Mouse (Mus musculus) liver (tissue): ENCODE data around the gene B3gnt2.

ENCODE experiments used
- DNase-seq: peaks from one replicate; pipeline ENCODE4 v3.0.0-alpha.2; 2020; ENCODE audit warnings: mixed read lengths

Gene B3gnt2

DNA sequence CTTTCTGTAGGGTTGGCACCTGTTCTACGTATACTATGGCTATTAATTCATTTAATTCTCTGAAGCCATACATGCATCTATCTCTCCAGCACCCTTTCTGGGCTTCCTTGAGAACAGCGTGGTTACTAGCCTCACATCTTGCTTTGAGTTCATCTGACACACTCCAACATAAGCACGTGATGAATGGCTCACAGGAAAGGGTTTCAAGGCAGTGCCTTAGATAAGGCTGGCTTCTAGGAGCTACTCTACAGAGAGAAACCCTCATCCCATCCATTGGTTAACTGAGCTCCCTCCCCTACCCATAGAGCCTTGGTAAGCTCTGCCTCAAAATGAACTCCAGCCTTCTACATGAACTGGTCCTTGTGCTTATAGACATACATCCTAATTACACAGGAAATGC, 47.3 kb downstream of the B3gnt2 start:
- no peak for DNase-seq

DNA sequence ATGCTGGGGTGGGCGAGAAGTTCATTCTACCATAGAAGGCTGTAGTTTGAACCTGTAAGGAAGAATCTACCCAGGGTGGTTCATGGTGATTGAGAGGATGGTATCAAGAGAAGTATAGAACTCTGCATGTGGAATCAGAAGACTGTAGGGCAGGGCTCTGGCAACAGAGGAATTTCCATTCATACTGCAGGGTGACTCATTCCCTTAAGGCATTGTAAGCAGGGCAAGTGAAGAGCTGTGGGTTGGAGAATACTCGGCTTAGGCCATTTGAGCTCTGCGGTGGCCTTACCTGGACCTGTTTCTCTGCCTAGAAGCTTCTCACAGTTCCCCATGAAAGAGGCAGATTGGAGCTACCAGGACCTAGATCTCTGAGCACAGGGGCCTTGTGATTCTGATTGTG, 49.3 kb downstream of the B3gnt2 start:
- no peak for DNase-seq

DNA sequence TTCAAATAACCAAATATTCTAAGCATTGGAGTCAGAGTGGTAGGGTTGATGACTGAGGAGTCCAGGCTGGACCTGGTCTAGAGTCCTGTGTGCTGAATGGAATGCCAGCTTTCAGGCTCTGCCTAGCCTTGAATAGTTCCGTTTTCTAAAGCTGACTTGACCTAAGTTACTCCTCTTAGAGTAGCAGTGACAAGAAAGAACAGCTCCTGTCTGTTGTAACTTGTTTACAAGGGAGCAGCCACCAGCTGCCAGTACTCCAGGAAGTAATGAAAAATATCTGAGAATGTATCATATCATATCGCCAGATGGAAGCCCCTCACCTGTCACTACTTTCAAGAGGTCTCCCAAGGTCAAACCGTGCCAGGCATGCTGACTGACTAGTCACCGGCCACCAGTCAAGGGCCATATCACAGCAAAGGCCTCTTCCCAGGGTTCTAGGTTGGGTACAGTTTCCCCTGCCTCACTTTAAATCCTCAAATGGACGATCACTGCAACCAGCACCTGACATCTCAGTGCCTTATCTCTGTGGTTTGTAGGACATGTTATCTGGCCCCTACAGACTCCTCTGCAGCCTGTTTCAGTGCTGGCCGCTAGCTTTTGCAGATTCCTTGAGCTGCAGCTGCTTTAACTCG, 51.2 kb downstream of the B3gnt2 start:
- peak; percentile 45 for DNase-seq

DNA sequence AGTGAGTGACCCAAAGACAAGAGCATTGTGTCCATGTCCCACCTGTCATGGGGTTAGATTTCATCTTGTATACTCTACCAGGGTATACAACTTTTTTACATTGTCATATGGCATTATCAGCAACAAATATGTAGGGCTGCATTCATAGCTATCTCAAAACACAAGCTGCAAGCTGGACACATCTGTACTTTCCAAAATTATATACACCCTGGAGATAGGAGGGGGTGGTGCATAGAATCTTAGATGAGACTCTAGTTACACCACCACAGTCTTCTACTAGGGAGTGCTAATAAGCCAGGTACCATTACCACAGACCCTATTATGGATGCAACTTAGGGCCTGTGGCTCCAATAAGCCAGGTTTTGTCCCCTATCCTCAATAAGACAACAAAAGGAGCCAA, 52.7 kb downstream of the B3gnt2 start:
- DNase-seq: no peak

DNA sequence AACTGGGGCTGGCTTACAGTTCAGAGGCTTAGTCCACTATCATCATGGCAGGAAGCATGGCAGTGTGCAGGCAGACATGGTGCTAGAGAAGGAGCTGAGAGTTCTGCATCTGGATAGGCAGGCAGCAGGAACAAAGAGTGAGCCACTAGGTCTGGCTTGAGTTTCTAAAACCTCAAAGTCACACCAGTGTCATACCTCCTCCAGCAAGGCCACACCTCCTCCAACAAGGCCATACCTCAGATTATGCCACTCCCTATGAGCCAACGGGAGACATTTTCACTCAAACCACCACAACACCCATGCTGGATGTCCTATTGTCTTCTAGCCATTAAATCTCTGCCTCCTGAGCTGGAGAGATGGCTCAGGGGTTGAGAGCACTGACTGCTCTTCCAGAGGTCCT, 55.6 kb downstream of the B3gnt2 start:
- no peak for DNase-seq

DNA sequence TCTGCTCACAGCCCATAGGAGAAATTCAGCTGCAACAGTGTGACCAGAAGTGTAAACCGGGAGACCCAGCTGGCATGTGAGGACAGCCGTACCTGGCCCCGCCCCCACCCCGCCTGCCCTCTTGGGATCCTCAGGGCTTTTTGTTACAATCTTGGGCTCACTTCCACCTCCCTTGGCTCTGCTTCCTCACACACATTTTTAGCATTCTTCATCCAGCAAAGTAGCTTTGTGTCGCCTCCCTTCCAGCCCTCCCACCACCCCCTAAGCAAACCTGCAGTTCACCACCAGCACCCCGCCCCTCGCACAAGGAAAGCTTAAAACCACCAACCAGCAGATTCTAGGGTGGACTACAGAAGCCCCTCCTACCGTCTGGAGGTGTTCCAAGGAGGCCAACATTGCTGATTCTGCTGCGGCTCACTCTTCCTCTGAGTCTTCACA, 60.8 kb downstream of the B3gnt2 start:
- DNase-seq: peak; percentile 49

DNA sequence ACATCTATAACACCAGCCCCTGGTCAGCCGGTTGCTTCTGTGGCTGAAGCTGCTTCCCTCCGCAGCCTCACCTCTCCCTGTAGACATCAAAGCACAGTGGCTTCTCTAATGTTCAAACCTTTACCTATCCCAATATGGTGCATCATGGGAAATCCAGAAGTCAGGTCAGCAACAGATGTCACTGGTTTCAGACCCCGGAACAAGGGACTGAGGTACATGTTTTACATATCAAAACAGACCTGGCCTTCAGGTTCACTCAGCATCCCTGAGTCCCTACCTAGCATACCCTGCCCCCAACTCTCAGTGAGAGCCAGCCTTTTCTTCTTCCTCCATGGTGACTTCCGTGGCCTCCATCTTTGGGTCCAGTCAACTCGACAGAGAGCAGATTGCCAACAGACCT, 61.8 kb downstream of the B3gnt2 start:
- DNase-seq: no peak

DNA sequence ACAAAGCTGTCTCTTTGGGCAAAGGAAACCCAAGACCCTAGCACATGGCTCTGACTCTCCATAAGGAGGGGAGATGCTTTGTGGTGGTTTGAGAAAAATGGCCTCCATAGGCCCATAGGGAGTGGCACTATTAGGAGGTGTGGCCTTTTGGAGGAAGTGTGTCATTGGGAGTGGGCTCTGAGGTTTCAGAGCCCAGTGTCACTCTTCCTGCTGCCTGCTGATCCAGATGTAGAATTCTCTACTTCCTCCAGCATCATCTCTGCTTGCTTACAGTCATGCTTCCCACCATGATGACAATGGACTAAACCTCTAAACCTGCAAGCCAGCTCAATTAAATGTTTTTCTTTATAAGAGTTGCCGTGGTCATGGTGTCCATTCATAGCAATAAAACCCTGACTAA, 66.0 kb downstream of the B3gnt2 start:
- DNase-seq: no peak

DNA sequence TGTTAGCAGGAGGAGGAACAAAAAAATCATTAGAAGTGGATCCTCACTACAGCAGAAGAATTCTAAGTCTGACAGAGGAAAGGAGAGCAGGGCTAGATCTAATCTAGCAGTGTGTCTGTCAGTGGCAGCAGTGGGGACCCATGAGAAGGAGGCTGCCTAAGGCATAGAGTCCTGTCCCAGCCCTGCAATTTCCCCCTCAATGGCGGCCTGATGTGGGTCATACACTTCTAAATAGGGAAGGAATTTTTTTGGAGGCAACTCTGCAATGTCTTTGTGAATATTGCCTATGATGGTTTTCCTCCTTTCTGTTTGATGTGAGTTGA, 66.9 kb downstream of the B3gnt2 start:
- DNase-seq: peak; percentile 30

DNA sequence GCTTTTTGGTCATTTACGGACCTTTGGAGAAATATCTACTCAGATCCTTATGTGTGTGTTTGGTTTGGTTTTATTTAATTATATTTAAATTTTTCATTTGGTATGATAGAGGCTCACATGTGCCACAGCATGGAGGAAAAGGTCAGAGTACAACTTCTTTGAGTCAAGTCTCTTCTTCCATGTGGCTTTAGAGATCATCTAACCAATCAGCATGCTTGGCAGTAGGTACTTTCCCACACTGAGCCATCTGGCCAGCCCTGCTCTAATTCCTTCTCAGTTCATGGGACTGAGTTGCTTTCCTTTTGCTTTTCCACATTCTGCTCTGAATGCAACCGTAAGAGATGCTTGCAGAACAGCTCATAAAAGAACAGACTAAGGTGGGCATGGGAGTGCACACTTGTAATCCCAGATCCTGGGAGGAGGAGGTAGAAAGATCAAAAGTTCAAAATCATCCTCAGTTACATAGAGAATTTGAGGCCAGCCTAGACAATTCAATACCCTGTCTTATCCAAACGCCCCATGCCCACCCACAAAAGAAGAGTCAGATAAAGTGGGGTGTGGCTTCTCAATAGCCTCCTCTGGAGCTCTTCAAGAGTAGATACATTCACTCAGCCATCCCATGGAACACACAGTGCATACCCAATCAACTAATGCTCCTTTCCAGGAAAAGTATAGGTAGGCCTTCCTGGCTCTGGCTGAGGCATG, 67.4 kb downstream of the B3gnt2 start:
- peak; percentile 45 for DNase-seq

DNA sequence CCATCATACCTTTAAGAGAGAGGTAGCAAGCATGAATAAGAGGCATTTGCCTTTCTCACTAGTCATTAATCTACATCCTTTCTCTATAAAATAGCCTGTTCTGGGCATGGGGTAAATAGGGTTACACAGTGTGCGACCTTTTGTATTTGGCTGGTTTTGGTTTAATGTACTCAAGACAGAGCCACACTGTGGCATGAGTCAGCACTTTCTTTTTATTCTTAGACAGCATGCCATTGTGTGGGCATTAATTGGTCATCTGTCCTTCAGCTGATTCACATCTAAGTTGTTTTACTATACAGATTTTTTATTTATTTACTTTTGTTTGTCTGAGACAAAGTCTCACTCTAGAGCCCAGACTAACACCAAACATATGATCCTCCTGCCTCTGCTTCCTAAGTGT, 68.6 kb downstream of the B3gnt2 start:
- DNase-seq: no peak

DNA sequence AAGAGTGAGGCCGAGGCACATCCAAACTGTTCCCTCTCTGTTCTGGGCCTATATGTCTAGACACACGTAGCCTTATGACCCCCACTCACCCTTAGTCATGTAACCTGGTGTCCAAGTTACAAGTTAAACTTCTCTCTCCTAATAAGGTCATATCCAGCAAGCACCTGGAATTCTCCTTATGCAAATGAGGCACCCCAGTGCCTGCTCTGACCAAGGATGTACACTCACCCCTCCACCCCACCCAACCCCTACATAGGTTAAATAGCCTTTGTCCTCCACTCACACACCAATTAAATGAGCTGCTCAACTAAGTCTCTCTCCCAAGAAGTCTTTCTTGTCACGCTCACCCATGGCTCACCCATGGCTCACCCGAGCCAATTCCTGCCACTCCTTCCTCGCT, 69.0 kb downstream of the B3gnt2 start:
- DNase-seq: no peak

DNA sequence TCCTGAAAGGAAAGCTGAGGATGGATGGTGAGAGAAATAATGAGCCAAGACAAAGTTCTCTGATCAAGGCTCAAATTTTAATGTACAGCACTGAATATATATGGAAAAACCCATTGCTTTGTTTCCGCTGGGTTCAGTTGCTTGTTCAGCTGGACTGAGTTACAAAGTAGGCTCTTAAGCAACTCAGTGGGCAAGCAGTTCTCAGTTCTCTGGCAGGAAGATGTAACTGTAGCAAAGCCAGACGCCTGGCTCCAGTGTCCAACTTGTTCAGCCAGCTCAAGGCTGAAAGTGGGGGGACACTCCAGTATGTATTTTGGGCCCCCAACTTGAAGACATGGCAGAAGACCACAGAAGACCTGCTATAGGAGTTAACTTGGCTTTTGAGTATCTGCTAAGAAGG, 72.9 kb downstream of the B3gnt2 start:
- no peak for DNase-seq

DNA sequence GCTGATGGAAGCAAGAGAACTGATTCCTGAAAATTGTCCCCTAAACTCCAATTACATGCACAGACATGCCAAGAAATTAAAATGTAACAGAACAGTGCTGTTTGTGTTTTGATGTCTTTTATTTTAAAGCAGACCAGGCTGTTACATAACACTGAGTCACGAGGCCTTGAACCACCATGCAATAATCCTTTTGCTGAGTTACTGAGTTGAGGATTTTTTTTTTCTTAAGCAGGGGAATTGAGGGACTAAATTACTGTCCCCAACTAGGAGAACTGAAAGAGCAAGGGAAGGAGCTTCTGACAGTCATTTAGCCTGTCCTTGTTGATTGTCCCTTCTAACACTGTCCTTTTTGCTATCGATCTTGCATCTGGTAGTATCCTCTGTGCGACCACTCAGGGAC, 76.3 kb downstream of the B3gnt2 start:
- DNase-seq: no peak

DNA sequence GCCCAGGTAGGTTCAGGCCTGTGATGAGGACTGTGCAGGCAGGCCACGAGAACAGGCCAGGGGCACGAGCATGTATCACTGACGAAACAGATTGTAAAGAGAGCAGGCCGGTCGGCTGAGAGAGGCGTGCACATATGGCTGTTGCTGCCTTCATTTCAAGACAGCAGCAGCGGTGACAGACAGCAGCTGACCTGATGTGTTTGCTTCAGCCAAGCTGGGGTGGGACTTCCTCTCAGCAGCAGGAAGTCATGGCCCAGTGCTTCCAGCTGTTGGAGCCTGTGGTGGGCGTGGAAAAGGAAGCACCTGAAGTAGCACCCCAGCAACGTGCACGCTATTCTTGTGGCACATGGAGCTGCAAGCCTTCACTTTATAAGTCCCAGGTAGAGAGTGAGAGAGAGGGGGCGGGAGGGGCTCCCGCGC, 78.0 kb downstream of the B3gnt2 start:
- peak; percentile 38 for DNase-seq

DNA sequence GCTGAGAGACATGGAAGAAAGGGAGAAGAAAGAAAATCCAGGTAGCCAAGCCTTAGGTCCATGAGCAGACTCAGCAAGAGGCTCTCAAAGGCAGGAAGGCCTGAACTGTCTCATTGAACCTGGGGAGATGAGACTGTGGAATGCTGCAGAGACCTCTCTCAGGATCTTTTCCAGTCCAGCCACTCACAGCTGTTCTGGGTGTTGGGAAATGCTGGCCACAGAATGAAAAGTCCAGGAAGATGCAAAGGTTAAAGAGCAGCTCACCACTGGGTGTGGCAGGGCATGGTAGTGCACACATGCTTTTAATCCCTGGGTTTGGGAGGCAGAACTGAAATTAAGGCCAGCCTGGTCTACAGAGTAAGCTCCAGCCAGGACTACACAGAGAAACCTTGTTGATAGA, 79.6 kb downstream of the B3gnt2 start:
- DNase-seq: no peak

DNA sequence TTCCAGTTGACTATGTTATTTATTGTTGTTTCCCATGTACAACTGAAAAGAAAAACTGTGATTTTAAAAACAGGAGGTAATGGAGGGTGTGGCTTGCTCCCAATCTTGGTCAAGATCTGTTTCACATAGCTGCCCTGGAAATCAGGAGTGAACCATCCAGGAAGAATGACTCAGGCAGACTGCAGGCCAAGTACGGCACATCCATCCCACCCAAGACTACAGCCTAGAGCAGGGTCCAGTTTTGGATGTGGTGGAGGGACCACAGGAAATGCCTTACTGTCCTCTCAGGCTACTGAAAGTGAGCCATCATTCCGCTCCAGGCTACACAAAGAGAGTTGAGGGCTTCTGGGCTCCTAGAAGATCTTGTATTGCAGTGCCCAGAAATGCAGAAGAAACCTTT, 80.0 kb downstream of the B3gnt2 start:
- DNase-seq: no peak

DNA sequence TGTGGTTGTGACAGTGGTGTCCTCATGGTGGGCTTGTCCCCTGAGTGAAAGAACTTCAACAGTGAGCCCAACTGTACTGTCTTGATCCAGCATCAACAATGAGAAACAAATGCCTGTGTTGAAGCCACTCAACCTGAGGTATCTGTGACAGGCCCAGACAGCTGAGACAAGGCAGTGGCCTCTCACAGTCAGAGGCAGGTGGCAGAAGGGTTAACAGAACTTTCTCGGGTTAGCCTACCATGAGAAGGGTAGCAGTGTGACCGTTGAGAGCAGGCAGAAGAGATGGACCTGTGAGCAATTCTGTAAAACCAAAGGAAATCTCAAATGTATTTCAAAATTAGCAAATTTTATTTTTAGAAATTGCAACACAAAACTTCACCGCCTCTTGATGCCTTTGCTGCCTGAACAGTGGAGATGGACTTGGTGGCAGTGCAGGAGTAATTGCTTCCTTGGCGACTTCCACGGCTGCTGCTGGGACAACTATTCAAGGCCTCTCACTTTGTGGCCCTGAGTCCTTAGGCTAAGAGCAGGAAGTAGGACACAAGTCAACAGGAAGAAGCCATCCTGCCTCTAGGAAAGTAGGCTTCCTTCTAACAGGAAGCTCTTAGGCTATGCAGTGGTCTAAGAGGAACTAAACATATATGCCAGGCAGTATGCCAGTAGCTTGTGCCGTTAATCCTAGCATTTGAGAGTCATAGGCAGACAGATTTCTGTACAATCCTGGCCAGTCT, 80.8 kb downstream of the B3gnt2 start:
- no peak for DNase-seq

DNA sequence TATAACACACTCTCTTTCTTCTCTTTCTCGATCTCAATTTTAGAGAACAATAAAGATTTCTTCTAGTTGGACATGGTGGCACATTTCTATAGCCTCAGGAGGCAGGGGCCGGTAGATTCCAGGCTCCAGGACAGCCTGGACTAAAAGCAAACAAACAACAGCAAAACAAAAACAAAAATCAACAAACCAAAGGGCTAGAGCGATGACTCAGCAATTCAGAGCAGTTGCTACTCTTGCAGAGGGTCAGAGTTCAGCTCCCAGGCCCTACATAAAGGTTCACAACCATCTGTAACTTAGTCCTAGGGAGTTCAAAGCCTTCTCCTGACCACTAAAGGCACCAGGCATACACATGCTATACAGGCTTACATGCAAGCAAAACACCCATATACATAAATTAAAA, 82.2 kb downstream of the B3gnt2 start:
- DNase-seq: no peak

DNA sequence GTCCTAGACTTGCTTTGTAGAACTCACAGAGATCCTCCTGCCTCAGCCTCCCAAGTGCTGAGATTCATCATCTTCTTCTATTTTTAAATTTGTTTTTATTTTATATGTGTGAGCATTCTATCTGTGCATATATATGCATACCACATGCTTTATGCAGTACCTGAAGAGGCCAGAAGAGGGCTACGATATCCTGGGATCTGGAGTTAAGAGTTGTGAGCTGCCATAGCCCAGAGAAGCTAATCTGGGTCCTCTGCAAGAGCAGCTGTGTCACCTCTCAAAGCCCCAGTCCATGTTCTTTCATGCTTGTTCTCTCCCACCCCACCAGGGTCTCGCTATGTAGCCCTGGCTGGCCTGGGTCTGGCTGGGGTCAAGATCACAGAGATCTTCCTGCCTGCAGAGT, 83.2 kb downstream of the B3gnt2 start:
- DNase-seq: peak; percentile 38

DNA sequence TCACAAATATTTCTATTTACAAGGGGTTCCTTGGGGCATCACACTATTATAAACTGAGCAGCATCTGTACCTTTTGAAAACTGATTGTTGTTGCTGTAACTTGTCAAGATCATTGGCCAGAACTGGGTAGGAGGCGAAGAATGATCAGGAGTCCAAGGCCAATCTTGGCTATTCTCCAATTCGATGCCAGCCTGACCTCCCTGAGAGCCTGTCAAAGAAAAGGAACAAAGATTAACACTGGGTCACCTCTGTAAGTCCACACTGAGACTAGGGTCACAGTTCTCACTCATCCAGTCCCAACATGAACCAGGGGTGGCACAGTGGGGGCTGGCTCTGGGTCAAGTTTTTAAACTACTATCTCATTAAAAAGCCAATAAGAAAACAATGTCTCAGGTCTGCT, 85.9 kb downstream of the B3gnt2 start:
- no peak for DNase-seq

DNA sequence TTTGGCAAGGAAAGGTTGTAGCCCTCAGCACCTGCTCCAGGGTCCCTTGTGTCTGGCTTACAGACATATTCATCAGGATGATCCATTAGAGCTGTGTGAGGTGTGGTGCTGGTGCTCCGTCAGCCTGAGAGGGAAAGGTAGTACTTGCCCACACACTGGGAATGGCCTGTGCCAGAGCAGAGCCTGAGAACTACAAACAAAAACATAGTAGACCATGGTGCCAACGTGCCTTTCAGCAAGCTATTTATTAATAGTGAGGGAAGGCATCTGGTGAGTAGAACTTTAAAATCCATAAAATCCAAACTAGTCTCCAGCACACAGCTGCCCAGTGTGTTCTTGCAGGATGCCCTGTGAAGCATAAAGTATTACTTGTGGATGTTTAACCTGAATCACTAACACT, 94.5 kb downstream of the B3gnt2 start:
- no peak for DNase-seq

DNA sequence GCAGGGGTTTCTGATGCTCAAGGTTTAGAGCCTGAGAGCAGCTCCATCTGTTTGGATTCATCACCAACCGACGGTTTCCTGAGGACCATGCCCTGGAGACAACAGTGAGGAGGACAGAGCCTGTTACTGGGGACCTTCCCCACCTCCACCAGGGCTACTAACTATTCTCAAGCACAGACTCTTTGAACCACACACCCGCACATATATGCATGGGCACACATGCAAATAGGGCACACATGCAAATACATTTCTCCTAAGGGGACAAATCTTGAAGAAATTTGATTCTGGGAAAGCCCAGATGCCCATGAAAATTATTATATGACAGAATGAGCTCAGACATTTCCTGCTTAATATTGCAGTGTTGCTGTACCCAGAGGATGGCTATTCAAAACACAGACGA, 95.3 kb downstream of the B3gnt2 start:
- DNase-seq: no peak

DNA sequence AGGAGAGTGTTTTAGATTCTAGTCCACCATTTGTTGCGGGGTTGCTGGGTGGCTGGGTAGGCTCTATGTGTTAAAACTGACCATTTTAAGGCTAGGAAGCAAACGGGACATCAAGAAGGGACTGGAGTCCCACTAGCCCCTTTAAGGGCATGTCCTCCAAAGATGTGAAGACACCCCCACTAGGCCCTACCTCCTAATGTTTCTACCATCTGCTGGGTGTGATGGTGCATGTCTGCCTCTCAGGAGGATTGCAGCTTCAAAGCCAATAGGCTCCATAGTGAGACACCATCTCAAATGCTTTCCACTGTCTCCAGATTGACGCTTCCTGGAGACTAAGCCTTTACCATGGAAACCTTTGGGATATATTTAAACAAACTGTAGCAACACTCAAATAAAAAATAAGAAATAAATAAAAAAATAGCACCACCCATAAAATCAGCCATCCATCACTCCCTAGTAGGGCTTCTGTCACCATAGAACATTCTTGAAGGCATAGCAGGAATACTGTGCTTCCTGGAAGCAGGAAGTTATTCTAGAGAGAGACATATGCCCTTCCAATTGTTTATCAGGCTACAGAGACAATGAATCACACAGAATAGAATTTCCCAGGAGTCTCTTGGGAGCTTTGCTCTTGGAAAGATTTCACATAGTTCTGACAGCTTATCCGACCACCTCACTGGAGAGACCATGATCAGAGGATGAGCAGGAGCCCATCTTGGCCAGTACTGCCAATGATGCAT, 97.0 kb downstream of the B3gnt2 start:
- no peak for DNase-seq
